Mouse (Mus musculus): ENCODE data around the gene Brd3os.

The Brd3os gene

GRCm38 (mm10) chr2:27418577-27419070 is 23.5 kb upstream of the Brd3os start:
- no peak for ATAC-seq (ENCODE audit: insufficient number of reproducible peaks, low FRiP score, low TSS enrichment)

GRCm38 (mm10) chr2:27421293-27422068 is 20.6 kb upstream of the Brd3os start:
- ATAC-seq (ENCODE audit: insufficient number of reproducible peaks, low FRiP score, low TSS enrichment): no peak

GRCm38 (mm10) chr2:27423596-27423995 is 18.5 kb upstream of the Brd3os start:
- no peak for ATAC-seq (ENCODE audit: insufficient number of reproducible peaks, low FRiP score, low TSS enrichment)

- no peak for ATAC-seq (ENCODE audit: insufficient number of reproducible peaks, low FRiP score, low TSS enrichment)
Measured at GRCm38 (mm10) chr2:27425161-27425611, 16.9 kb upstream of the Brd3os start.

GRCm38 (mm10) chr2:27425751-27426405 is 16.2 kb upstream of the Brd3os start:
- no peak for ATAC-seq (ENCODE audit: insufficient number of reproducible peaks, low FRiP score, low TSS enrichment)

DNA sequence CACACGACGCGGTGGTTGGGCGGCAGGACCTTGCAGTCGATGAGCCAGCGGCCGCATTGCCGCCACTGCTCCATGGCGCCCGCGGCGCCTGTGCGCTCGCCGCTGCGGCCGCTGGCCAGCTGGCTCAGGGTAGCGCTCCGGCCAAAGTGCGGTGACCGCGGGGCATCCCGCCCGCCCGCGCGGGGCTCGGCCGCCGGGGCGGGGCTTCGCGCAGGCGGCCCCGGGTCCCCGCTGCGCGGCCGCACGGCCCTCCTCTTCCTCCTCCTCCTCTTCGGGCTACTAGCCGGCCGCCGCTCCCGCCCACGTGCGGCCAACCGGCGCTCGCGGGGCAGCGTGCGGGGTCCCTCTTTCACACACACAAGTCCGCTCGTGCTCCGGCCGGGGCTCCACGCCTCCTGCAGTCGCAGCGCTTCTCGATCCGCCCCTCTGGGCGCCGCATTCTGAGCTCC is 15.7 kb upstream of the Brd3os start:
- ATAC-seq (ENCODE audit: insufficient number of reproducible peaks, low FRiP score, low TSS enrichment): no peak

DNA sequence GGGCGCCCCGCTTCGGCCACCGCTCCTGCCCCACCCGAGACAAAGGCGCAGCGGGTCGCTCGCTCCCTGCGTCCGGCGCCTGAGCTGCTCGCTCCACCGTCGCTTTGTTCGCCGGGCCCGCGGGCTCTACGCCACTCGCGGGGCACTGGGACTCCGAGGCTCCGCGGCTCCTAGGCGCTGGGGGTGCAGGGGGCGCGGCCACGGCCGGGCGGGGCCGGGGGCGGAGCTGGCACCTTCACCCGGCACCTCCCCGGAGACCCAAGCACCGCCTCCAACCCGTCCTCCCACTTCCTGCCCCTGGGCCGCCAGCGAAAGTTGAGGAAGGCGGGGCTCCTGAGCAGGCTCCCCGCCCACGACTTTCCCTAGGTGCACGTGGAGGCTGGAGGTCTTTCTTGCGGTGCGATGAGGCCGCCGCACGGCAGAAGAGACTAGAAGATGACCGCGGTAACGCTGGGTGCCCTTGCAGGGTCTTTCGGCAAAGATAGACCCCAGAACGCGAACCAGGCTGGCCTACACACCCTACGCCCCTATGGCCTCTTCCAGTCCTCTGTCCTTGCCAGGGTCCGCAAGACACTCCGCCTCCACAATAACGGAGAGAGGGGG is 15.2 kb upstream of the Brd3os start, which contains the start of gene Vav2:
TSS of gene Vav2 (minus strand) at position 179 of the 603 bp plus-strand sequence.
- peak; percentile 32; the same call in 1 of the 2 replicates for ATAC-seq (ENCODE audit: insufficient number of reproducible peaks, low FRiP score, low TSS enrichment)

GRCm38 (mm10) chr2:27428071-27428470 is 14.1 kb upstream of the Brd3os start:
- ATAC-seq (ENCODE audit: insufficient number of reproducible peaks, low FRiP score, low TSS enrichment): peak; percentile 50; the same call in 1 of the 2 replicates

DNA sequence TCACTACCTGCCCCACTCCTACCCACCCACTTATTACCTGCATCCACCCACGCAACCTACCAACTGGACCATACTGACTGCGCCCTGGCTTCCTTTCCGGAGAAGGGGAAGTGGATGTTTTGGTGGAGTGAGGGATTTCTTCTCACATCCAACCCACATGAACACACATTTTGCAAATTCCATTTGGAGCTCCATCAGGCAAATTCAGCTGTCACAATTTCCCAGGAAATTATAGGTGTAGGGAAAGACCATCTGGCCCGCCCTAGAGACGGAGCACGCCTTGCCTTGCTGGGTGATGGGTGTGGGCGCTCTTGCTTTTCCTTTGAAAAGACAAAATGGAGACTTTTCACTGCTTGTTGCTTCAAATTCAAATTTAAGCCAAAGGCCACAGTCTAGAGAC is 11.5 kb upstream of the Brd3os start:
- no peak for ATAC-seq (ENCODE audit: insufficient number of reproducible peaks, low FRiP score, low TSS enrichment)

- ATAC-seq (ENCODE audit: insufficient number of reproducible peaks, low FRiP score, low TSS enrichment): no peak
Measured at GRCm38 (mm10) chr2:27432599-27432998, 9.5 kb upstream of the Brd3os start.

GRCm38 (mm10) chr2:27437876-27438275 is 4.2 kb upstream of the Brd3os start:
- ATAC-seq (ENCODE audit: insufficient number of reproducible peaks, low FRiP score, low TSS enrichment): no peak

DNA sequence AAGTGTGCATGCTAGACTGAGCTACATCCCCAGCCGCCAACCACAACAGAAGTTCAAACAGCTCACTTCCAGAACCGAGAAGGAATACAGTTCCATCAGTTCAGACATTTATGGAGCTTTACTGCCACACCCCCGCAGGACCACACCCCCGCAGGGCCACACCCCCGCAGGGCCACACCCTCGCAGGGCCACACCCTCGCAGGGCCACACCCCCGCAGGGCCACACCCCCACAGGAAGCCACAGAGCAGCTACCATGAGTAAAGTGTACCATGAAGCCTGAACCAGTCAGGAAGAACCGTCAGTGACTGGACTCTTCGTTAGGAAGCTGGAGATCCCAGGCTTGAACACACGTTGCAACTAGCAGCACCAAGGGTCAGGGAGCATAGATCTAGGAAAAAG is 3.8 kb upstream of the Brd3os start:
- no peak for ATAC-seq (ENCODE audit: insufficient number of reproducible peaks, low FRiP score, low TSS enrichment)

- peak; percentile 16; the same call in 1 of the 2 replicates for ATAC-seq (ENCODE audit: insufficient number of reproducible peaks, low FRiP score, low TSS enrichment)
Measured at GRCm38 (mm10) chr2:27442708-27443449, 755 bp downstream of the Brd3os start.

DNA sequence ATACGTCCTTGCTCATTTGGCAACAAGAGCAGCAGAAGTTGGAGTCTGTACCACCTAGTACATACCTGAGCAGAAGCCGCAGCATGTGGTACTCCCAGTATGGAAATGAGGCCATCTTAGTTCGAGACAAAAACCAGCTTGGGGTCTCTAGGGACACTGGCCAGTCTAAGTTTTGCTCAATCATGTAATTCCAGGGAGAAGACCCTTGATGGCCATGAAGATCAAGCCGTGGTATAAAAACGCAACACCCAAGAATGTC is 1.3 kb downstream of the Brd3os start:
- ATAC-seq (ENCODE audit: insufficient number of reproducible peaks, low FRiP score, low TSS enrichment): no peak

GRCm38 (mm10) chr2:27445910-27446309 is 3.8 kb downstream of the Brd3os start:
- no peak for ATAC-seq (ENCODE audit: insufficient number of reproducible peaks, low FRiP score, low TSS enrichment)

DNA sequence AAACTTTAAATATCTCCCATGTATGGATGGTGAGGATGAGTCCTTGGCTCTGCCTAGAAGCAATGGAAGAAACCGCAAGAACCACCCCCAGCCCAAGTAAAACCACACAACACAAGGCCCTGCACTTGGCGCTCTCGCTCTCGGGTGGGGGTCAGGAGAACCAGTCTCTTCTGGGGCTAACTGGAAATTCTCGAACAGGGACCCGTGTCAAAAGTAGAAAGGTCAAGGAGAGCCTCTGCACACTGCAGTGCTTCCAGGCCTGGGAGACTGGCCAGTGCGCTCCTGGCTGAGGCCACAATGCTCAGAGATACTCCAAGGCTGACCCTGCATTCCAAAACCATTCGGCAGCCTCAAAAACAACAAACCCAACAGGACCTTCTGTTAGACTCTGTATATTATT is 4.7 kb downstream of the Brd3os start:
- no peak for ATAC-seq (ENCODE audit: insufficient number of reproducible peaks, low FRiP score, low TSS enrichment)

DNA sequence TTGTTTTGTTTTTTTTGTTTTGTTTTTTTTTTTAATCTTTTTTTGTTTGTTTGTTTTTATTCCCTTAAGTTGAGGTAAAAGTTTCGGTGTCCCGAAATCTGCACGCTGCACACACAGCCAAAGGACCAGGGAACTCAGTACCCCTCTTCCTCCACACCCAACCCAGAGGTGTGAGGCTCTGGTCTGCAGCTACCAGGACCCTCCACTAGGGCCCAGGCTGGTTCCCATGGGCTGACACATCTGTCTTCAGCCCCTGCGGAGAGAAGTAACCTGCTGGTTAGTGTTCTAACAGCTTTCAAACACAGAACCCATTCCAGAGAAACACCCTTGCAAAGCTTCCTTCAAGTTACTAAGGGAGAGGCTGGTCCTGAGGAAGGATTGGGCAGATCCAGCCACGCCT is 5.7 kb downstream of the Brd3os start:
- ATAC-seq (ENCODE audit: insufficient number of reproducible peaks, low FRiP score, low TSS enrichment): no peak

- ATAC-seq (ENCODE audit: insufficient number of reproducible peaks, low FRiP score, low TSS enrichment): no peak
Measured at GRCm38 (mm10) chr2:27450226-27450625, 8.1 kb downstream of the Brd3os start.

DNA sequence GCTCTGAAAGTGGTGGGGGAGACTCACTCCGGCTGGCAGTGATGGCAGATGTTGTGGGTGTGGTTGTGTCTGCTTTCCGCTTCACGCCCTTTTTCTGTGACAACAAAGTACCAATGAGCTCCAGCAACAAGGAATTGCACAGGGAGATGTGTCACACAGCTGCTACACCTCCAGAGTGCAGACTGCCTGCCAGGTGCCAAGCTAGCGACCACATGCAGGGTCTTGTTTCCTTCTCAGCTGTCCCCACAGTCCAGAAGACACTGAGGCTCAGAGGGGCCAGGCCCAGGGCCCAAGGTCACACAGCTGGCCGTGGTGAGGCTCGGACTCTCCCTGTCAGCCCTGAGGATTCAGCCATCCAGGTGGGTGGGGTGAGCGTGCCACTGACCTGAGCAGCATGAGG is 17.6 kb downstream of the Brd3os start:
- ATAC-seq (ENCODE audit: insufficient number of reproducible peaks, low FRiP score, low TSS enrichment): no peak

DNA sequence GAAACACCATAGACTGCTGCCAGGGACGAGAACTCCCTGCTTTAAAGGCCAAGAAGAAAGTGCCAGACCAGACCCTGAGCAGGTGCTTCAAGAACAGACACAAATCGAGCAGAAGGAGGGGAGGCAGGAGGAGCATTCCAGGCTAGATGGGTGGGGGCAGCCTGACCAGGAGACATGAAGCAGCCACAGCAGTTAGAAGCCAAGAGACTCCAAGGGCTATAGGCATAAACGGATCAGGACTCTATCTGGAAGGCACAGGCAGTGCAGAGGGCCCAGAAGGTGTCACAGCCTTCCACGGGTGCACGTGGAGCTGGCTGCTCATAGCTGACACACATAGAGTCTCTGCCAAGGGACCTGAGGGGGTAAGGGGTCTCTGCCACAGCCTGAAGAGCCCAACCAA is 18.0 kb downstream of the Brd3os start:
- ATAC-seq (ENCODE audit: insufficient number of reproducible peaks, low FRiP score, low TSS enrichment): no peak

DNA sequence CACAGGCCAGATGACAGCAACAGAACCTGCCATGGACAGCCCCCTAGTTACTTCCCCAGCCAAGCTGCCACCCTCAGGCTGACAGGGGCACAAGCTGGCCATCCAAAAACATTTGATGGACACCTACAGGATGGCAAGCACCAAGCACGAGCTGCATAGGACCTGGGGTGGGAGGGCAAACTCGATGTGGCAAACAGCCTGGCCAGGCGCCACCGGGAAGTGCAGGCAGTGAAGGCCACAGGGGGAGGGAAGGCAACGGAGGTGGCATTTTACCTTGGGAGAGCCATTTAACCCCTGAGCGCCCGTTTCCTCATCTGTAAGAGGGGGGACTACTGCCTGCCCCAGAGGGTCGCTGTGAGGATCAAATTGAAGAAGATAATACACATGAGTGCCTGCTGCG is 18.5 kb downstream of the Brd3os start:
- ATAC-seq (ENCODE audit: insufficient number of reproducible peaks, low FRiP score, low TSS enrichment): no peak
